ENCODE assay signal across 15 mouse cellular contexts in the genomic region with DNA sequence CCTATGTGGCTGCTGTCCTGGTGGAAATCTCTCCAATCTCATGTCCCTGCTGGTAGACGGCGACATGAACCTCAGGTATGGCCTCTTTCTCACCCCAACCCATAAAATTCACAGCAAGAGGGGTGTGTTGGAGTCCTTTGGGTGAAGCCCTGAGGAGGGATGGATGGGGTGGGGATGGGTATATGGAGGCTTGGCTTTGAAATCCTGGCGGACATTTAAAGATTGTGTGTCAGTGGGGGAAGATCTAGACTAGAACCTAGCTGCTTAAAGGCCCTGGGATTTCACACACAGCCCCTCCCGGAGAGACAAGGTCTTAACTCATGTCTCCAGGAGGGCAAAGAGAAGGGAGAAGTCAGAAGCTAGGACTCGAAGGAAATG. TPM values are rescaled to one million over a fixed set of nuclear protein-coding genes. Genes with fewer than 3 reads are reported as not detected.
DNase-seq lines count a peak whose midpoint lies in the region; ATAC-seq and TF ChIP-seq lines count a peak whose summit lies in the region.
"Had no signal": no experiment of that assay in that cellular context is flagged by ENCODE, and none has a peak within 500 bp of the region (broad histone marks: within the 10 kb centered on the region; RNA-seq: fewer than 3 reads in every experiment).

No protein-coding gene starts in this region.

- no peaks in the 10 kb centered on the region for H3K9me3 ChIP-seq in kidney, postnatal 0 days (replicated peaks; ENCODE audit: low read length)
- H3K9me3 ChIP-seq in forebrain, embryonic 11.5 days (ENCODE audit: control insufficient read depth, low read length): no peaks in the 10 kb centered on the region
- H3K9me3 ChIP-seq in hindbrain, postnatal 0 days (ENCODE audit: low read length): no peaks in the 10 kb centered on the region
- H3K9me3 ChIP-seq in midbrain, postnatal 0 days (ENCODE audit: low read length): no peaks in the 10 kb centered on the region

- DNase-seq in kidney, postnatal 0 days (ENCODE audit: low spot score): no peak
- DNase-seq in kidney, postnatal 14 days: no peak
- no peak for DNase-seq in forebrain, embryonic 11.5 days (ENCODE audit: low spot score)
- no peak for DNase-seq in hindbrain, postnatal 0 days (ENCODE audit: low spot score)
- no peak for DNase-seq in midbrain, postnatal 0 days (ENCODE audit: low spot score)
- DNase-seq in cerebellum, postnatal 36 days: no peak
- DNase-seq in frontal cortex, postnatal 25 days (ENCODE audit: low spot score in 2 of 2): no peak
- DNase-seq in kidney, postnatal 36 days: no peak
- DNase-seq: spleen, adult 18-20 months had no signal

- 29% methylated on average over 5 of the region's 5 CpGs for WGBS in kidney, postnatal 0 days
- 47% methylated on average over 5 of the region's 5 CpGs for WGBS in forebrain, embryonic 11.5 days
- 49% methylated on average over 5 of the region's 5 CpGs for WGBS in hindbrain, postnatal 0 days
- WGBS in midbrain, postnatal 0 days: 45% methylated on average over 5 of the region's 5 CpGs

- peaks cover 9% of the 10 kb centered on the region; the same call in 1 of the 2 replicates for H3K27me3 ChIP-seq in kidney, postnatal 0 days (ENCODE audit: insufficient read depth, low read length)
- peaks cover 9% of the 10 kb centered on the region; the same call in 1 of the 2 replicates for H3K27me3 ChIP-seq in forebrain, embryonic 11.5 days (ENCODE audit: control insufficient read depth, insufficient read depth, low read length)
- no peaks in the 10 kb centered on the region for H3K27me3 ChIP-seq in hindbrain, postnatal 0 days (ENCODE audit: insufficient read depth, low read length)
- no peaks in the 10 kb centered on the region for H3K27me3 ChIP-seq in midbrain, postnatal 0 days (ENCODE audit: insufficient read depth, low read length)

- H3K27ac ChIP-seq in kidney, postnatal 0 days: no peak overlapping the region
- H3K27ac ChIP-seq in forebrain, embryonic 11.5 days (ENCODE audit: low read depth, low read length): no peak overlapping the region
- H3K27ac ChIP-seq in hindbrain, postnatal 0 days: no peak overlapping the region
- no peak overlapping the region for H3K27ac ChIP-seq in midbrain, postnatal 0 days (ENCODE audit: low read depth, low read length)

- peak overlapping the region; percentile 35; the same call in 1 of the 2 replicates for H3K4me3 ChIP-seq in kidney, postnatal 0 days (replicated peaks; ENCODE audit: low read depth, low read length)
- H3K4me3 ChIP-seq in forebrain, embryonic 11.5 days (ENCODE audit: low read depth, low read length): peak overlapping the region; percentile 28
- peak overlapping the region; percentile 39 for H3K4me3 ChIP-seq in hindbrain, postnatal 0 days (ENCODE audit: low read length)
- peak overlapping the region; percentile 37 for H3K4me3 ChIP-seq in midbrain, postnatal 0 days (ENCODE audit: low read depth, low read length)

- no peak for TF ChIP-seq CTCF in kidney, postnatal 0 days (IDR thresholded peaks at IDR 0.05; ENCODE audit: low read depth)
- TF ChIP-seq CTCF in hindbrain, postnatal 0 days (IDR thresholded peaks at IDR 0.05; ENCODE audit: low read depth): no peak
- no peak for TF ChIP-seq CTCF in midbrain, postnatal 0 days (IDR thresholded peaks at IDR 0.05)

- no peaks in the 10 kb centered on the region for H3K36me3 ChIP-seq in kidney, postnatal 0 days (ENCODE audit: insufficient read depth, low read length)
- no peaks in the 10 kb centered on the region for H3K36me3 ChIP-seq in forebrain, embryonic 11.5 days (ENCODE audit: control insufficient read depth, insufficient read depth, low read length)
- H3K36me3 ChIP-seq in hindbrain, postnatal 0 days (ENCODE audit: insufficient read depth, low read length): no peaks in the 10 kb centered on the region
- no peaks in the 10 kb centered on the region for H3K36me3 ChIP-seq in midbrain, postnatal 0 days (ENCODE audit: insufficient read depth, low read length)

- H3K4me2 ChIP-seq in kidney, postnatal 0 days (ENCODE audit: low read length): no peak overlapping the region
- peak overlapping the region; percentile 58; the same call in 1 of the 2 replicates for H3K4me2 ChIP-seq in forebrain, embryonic 11.5 days (ENCODE audit: low read depth, low read length, severe bottlenecking)
- H3K4me2 ChIP-seq in hindbrain, postnatal 0 days (ENCODE audit: low read depth, low read length): peak overlapping the region; percentile 58; the same call in 1 of the 2 replicates
- no peak overlapping the region for H3K4me2 ChIP-seq in midbrain, postnatal 0 days (ENCODE audit: low read depth, low read length, poor library complexity, severe bottlenecking)

- H3K4me1 ChIP-seq in kidney, postnatal 0 days (replicated peaks; ENCODE audit: insufficient read depth, low read length): peaks cover 4% of the 10 kb centered on the region; the same call in 1 of the 2 replicates
- H3K4me1 ChIP-seq in forebrain, embryonic 11.5 days (replicated peaks; ENCODE audit: control insufficient read depth, insufficient read depth, low read length): no peaks in the 10 kb centered on the region
- no peaks in the 10 kb centered on the region for H3K4me1 ChIP-seq in hindbrain, postnatal 0 days (ENCODE audit: insufficient read depth, low read length)
- no peaks in the 10 kb centered on the region for H3K4me1 ChIP-seq in midbrain, postnatal 0 days (ENCODE audit: insufficient read depth, low read length)

- no peak overlapping the region for H3K9ac ChIP-seq in kidney, postnatal 0 days (ENCODE audit: low read depth, low read length)
- 0 out of 2 replicates have a peak overlapping the region, but pooled peaks have one; percentile 24 for H3K9ac ChIP-seq in forebrain, embryonic 11.5 days (ENCODE audit: low read length)
- H3K9ac ChIP-seq in hindbrain, postnatal 0 days (replicated peaks; ENCODE audit: low read length): no peak overlapping the region
- no peak overlapping the region for H3K9ac ChIP-seq in midbrain, postnatal 0 days (replicated peaks; ENCODE audit: low read length, poor library complexity, severe bottlenecking)

- no peak for ATAC-seq in kidney, postnatal 0 days (replicated peaks; ENCODE audit: low FRiP score, low read depth)
- ATAC-seq in forebrain, embryonic 11.5 days (replicated peaks; ENCODE audit: low FRiP score): no peak
- peak; percentile 31; the same call in 1 of the 2 replicates for ATAC-seq in hindbrain, postnatal 0 days
- ATAC-seq in midbrain, postnatal 0 days (ENCODE audit: low FRiP score): 0 out of 2 replicates have a peak, but pooled peaks have one; percentile 8

RNA-seq across cellular contexts. Expression of a gene that starts 0.9 kb away (rescaled TPM):
- polyA plus RNA-seq in kidney, postnatal 0 days (2015; fragmentation: Nextera tagmentation; extraction: Ambion mirVana): 1.1 and 1.5 TPM in 2 replicates
- 9.1 and 13.2 TPM in 2 replicates for polyA plus RNA-seq in forebrain, embryonic 11.5 days (2014; fragmentation: Nextera tagmentation; extraction: Ambion mirVana)
- total RNA-seq in hindbrain, postnatal 0 days (2014; rRNA removed): 16.5 and 22.5 TPM in 2 replicates
- polyA plus RNA-seq in hindbrain, postnatal 0 days (2015; fragmentation: Nextera tagmentation; extraction: Ambion mirVana): 31.9 and 34.9 TPM in 2 replicates
- total RNA-seq in midbrain, postnatal 0 days (2014; rRNA removed): 17.0 and 19.9 TPM in 2 replicates
- 24.4 and 32.6 TPM in 2 replicates for polyA plus RNA-seq in midbrain, postnatal 0 days (2015; fragmentation: Nextera tagmentation; extraction: Ambion mirVana)
- total RNA-seq: hematopoietic stem cell, adult 5-6 weeks; MEL had no signal

RNA-seq across cellular contexts. Expression of a gene that starts 33.1 kb away (rescaled TPM):
- polyA plus RNA-seq in kidney, postnatal 0 days (2015; fragmentation: Nextera tagmentation; extraction: Ambion mirVana): not detected in 2 replicates
- not detected in 2 replicates for polyA plus RNA-seq in forebrain, embryonic 11.5 days (2014; fragmentation: Nextera tagmentation; extraction: Ambion mirVana)
- total RNA-seq in hindbrain, postnatal 0 days (2014; rRNA removed): not detected in 2 replicates
- polyA plus RNA-seq in hindbrain, postnatal 0 days (2015; fragmentation: Nextera tagmentation; extraction: Ambion mirVana): not detected in 2 replicates
- not detected in 2 replicates for total RNA-seq in midbrain, postnatal 0 days (2014; rRNA removed)
- not detected in 2 replicates for polyA plus RNA-seq in midbrain, postnatal 0 days (2015; fragmentation: Nextera tagmentation; extraction: Ambion mirVana)
- total RNA-seq: hematopoietic stem cell, adult 5-6 weeks; left cerebral cortex, adult 8-10 months had no signal
- polyA plus RNA-seq: brain, embryonic 14.5 days; embryonic facial prominence, embryonic 11.5 days; urinary bladder, adult 2 months had no signal

Comparison
In these comparisons a context has a peak if more than half of its experiments do, and no peak if none do; other contexts are left out.
1. ATAC-seq: peak in hindbrain, postnatal 0 days (single experiment) and midbrain, postnatal 0 days (single experiment); none in kidney, postnatal 0 days (single experiment) and forebrain, embryonic 11.5 days (single experiment).
2. H3K4me2 ChIP-seq: peak in forebrain, embryonic 11.5 days (single experiment) and hindbrain, postnatal 0 days (single experiment); none in kidney, postnatal 0 days (single experiment) and midbrain, postnatal 0 days (single experiment).
3. Peak in every context shown above with its lines, with median percentiles within 50 percentile points of each other: H3K4me3 ChIP-seq.